ENCODE assay signal across 11 mouse cellular contexts in the genomic region with DNA sequence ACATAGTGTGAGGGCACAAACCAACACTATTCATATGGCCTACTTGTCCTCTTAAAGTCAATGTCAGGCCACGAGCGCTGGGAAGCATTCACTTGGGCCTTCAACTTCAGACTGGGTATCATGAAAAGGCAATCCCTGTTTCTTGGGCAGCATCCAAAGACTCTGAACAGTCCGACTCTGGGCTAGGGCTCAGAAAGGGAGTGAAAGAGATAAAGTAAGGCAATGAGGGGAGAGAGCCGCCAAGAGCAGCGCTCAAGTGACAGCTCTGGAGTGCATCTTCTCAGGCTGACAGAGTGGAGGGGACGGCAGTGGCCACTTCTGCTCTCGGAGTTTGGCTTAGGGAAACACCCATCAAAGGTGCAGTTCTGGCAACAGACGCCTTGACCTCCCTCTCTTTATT.
DNase-seq lines count a peak whose midpoint lies in the region; ATAC-seq and TF ChIP-seq lines count a peak whose summit lies in the region.
"Had no signal": no experiment of that assay in that cellular context is flagged by ENCODE, and none has a peak within 500 bp of the region (broad histone marks: within the 10 kb centered on the region; RNA-seq: fewer than 3 reads in every experiment).

No protein-coding gene starts in this region.

- no peak overlapping the region for H3K4me3 ChIP-seq in lung, postnatal 0 days (ENCODE audit: low read depth, low read length)
- H3K4me3 ChIP-seq in limb, embryonic 13.5 days, result no peak overlapping the region

- WGBS in lung, postnatal 0 days, result 40% methylated on average over 8 of the region's 8 CpGs
- 20% methylated on average over 8 of the region's 8 CpGs for WGBS in limb, embryonic 13.5 days

- TF ChIP-seq CTCF in lung, postnatal 0 days (IDR thresholded peaks at IDR 0.05), result no peak

- H3K4me1 ChIP-seq in lung, postnatal 0 days (ENCODE audit: insufficient read depth, low read depth, low read length), result no peaks in the 10 kb centered on the region
- H3K4me1 ChIP-seq in limb, embryonic 13.5 days, result peaks cover 53% of the 10 kb centered on the region

- TF ChIP-seq EP300 in lung, postnatal 0 days (IDR thresholded peaks at IDR 0.05), result no peak

- no peak overlapping the region for H3K9ac ChIP-seq in lung, postnatal 0 days (replicated peaks; ENCODE audit: low read depth)
- H3K9ac ChIP-seq in limb, embryonic 13.5 days, result no peak overlapping the region

- H3K4me2 ChIP-seq in lung, postnatal 0 days (replicated peaks; ENCODE audit: low read depth, low read length), result no peak overlapping the region
- 0 out of 2 replicates have a peak overlapping the region, but pooled peaks have one; percentile 14 for H3K4me2 ChIP-seq in limb, embryonic 13.5 days (replicated peaks)

- intact Hi-C loops in gastrocnemius, postnatal 14 days (cut with DNase I; ENCODE audit: low total_unique reads), result no loop called here

- H3K27ac ChIP-seq in lung, postnatal 0 days (ENCODE audit: low read length), result no peak overlapping the region
- H3K27ac ChIP-seq in limb, embryonic 13.5 days, result peak overlapping the region; percentile 70

- peak; percentile 22 for DNase-seq in gastrocnemius, postnatal 14 days
- no peak for DNase-seq in gastrocnemius, adult 8-10 months (ENCODE audit: low spot score in 2 of 2)
- DNase-seq in lung, postnatal 10 days, result peak; percentile 32
- no peak for DNase-seq in lung, postnatal 0 days (ENCODE audit: low spot score)
- peak; percentile 58 for DNase-seq in heart, adult 8-10 months (ENCODE audit: low spot score)
- DNase-seq in spleen, adult 18-20 months, result no peak
- no peak for DNase-seq in left cerebral cortex, adult 11 months (ENCODE audit: low spot score)
- DNase-seq: cerebellum, adult 9-10 months; kidney, adult 8-10 months had no signal

- ATAC-seq in lung, postnatal 0 days, result no peak
- ATAC-seq in limb, embryonic 13.5 days (ENCODE audit: low FRiP score, low read depth), result no peak
- ATAC-seq: Patski had no signal

- no peaks in the 10 kb centered on the region for H3K27me3 ChIP-seq in lung, postnatal 0 days (replicated peaks; ENCODE audit: insufficient read depth, low read length)
- peaks cover 58% of the 10 kb centered on the region for H3K27me3 ChIP-seq in limb, embryonic 13.5 days
- H3K27me3 ChIP-seq: Patski had no signal

- no peaks in the 10 kb centered on the region for H3K9me3 ChIP-seq in lung, postnatal 0 days (ENCODE audit: low read length)
- H3K9me3 ChIP-seq in limb, embryonic 13.5 days, result no peaks in the 10 kb centered on the region

- no peaks in the 10 kb centered on the region for H3K36me3 ChIP-seq in lung, postnatal 0 days (ENCODE audit: insufficient read depth, low read length)
- no peaks in the 10 kb centered on the region for H3K36me3 ChIP-seq in limb, embryonic 13.5 days

Comparison
In these comparisons a context has a peak if more than half of its experiments do, and no peak if none do; other contexts are left out.
1. DNase-seq: peak in gastrocnemius, postnatal 14 days (single experiment), lung, postnatal 10 days (single experiment) and heart, adult 8-10 months (single experiment); none in gastrocnemius, adult 8-10 months (0 of 2), lung, postnatal 0 days (single experiment), spleen, adult 18-20 months (0 of 2) and left cerebral cortex, adult 11 months (single experiment).